Mouse (Mus musculus) retina, adult 2 months (tissue): ENCODE data around the gene Fam204a.

Experiments
- DNase-seq: peaks from one replicate; pipeline ENCODE4 v3.0.0-alpha.2; 2012; ENCODE audit warnings: low read depth, low spot score

The Fam204a gene

GRCm38 (mm10) chr19:60160611-60161274 lies 65.8 kb downstream of the Fam204a start:
- no peak for DNase-seq

DNA sequence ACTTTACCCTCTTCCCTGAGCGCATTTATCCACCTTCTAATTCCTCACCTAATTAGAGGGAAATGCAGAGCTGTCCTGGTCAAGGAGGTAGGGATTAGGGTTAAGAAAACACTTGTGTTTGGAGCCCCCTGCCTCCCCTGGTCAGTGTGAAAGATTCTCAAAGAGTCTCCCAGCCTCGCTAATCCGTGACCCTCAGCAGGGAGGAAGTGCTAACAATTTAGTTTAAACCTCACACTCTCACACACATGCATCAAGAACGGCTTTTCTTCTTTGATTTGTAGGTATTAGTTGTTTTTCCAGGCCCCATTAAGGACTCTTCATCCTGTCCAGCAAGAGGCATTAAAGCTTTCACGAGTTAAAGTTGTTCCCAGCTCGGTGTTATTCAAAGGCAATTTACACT lies 66.7 kb downstream of the Fam204a start:
- no peak for DNase-seq

DNA sequence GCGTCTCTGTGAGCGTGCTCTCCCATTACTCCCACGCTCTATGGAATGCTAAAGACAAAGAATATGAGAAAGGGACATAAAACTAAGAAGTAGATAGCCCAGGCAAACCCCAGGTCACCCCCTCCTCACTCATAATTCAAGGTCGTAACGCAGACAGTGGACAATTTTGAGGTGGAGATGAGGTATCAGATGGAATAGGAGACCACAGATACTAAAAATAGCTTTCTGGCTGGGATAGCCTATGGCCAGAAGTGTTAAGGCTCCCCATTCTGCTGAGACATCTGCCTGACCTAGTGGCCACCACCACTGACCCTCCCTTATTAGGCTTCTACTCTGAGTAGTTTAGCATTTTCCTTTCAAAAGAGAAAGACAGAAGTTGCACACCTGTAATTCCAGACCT lies 71.2 kb downstream of the Fam204a start:
- DNase-seq: no peak

GRCm38 (mm10) chr19:60153096-60153495 lies 73.4 kb downstream of the Fam204a start:
- DNase-seq: no peak

- DNase-seq: no peak
Measured at GRCm38 (mm10) chr19:60150056-60150455, 76.4 kb downstream of the Fam204a start.

GRCm38 (mm10) chr19:60149078-60149960 lies 77.2 kb downstream of the Fam204a start:
- DNase-seq: no peak
